Mouse (Mus musculus): Measurements from ENCODE around the gene Pex13. TPM values are rescaled to one million over a fixed set of nuclear protein-coding genes. Genes with fewer than 3 reads are reported as not detected.

Gene Pex13
- polyA plus RNA-seq, 1 experiment from 2014 or later: 24.5 TPM

- Histone ChIP-seq H3K27ac (ENCODE audit: low read length) (no peak overlapping the region), H3K4me1 (ENCODE audit: insufficient read depth, low read length) (no peaks in the 10 kb centered on the region), H3K9ac (replicated peaks; ENCODE audit: low read length) (no peak overlapping the region), H3K36me3 (ENCODE audit: insufficient read depth, low read length) (peaks cover 10% of the 10 kb centered on the region), H3K4me2 (replicated peaks; ENCODE audit: low read depth, low read length) (no peak overlapping the region), H3K9me3 (ENCODE audit: low read length) (no peaks in the 10 kb centered on the region), H3K27me3 (ENCODE audit: insufficient read depth, low read length) (no peaks in the 10 kb centered on the region), H3K4me3 (ENCODE audit: low read length) (no peak overlapping the region)
- no peak for ATAC-seq (ENCODE audit: low FRiP score, low TSS enrichment)
- WGBS: 88% methylated on average over 5 of the region's 5 CpGs
Measured at GRCm38 (mm10) chr11:23686671-23687070, 20.9 kb upstream of the Pex13 start.

- WGBS: 87% methylated on average over 5 of the region's 5 CpGs
- no peak overlapping the region for H3K9ac ChIP-seq (replicated peaks; ENCODE audit: low read length)
- peaks cover 28% of the 10 kb centered on the region for H3K36me3 ChIP-seq (ENCODE audit: insufficient read depth, low read length)
Measured at GRCm38 (mm10) chr11:23682561-23682960, 16.8 kb upstream of the Pex13 start.

GRCm38 (mm10) chr11:23680435-23680950 lies 14.7 kb upstream of the Pex13 start:
- peaks cover 42% of the 10 kb centered on the region for H3K36me3 ChIP-seq (ENCODE audit: insufficient read depth, low read length)
- H3K4me1 ChIP-seq (ENCODE audit: insufficient read depth, low read length): no peaks in the 10 kb centered on the region
- H3K9ac ChIP-seq (replicated peaks; ENCODE audit: low read length): no peak overlapping the region
- no peak overlapping the region for H3K27ac ChIP-seq (ENCODE audit: low read length)
- H3K4me3 ChIP-seq (ENCODE audit: low read length): no peak overlapping the region
- no peaks in the 10 kb centered on the region for H3K9me3 ChIP-seq (ENCODE audit: low read length)
- no peaks in the 10 kb centered on the region for H3K27me3 ChIP-seq (ENCODE audit: insufficient read depth, low read length)
- ATAC-seq (ENCODE audit: low FRiP score, low TSS enrichment): no peak
- no peak overlapping the region for H3K4me2 ChIP-seq (replicated peaks; ENCODE audit: low read depth, low read length)
- 95% methylated on average over 6 of the region's 6 CpGs for WGBS

More at GRCm38 (mm10) chr11:23682561-23682960, 16.8 kb upstream of the Pex13 start:
- Histone ChIP-seq H3K4me3 (ENCODE audit: low read length) (no peak overlapping the region), H3K4me2 (replicated peaks; ENCODE audit: low read depth, low read length) (no peak overlapping the region), H3K4me1 (ENCODE audit: insufficient read depth, low read length) (no peaks in the 10 kb centered on the region), H3K27ac (ENCODE audit: low read length) (no peak overlapping the region), H3K27me3 (ENCODE audit: insufficient read depth, low read length) (no peaks in the 10 kb centered on the region), H3K9me3 (ENCODE audit: low read length) (no peaks in the 10 kb centered on the region)
- no peak for ATAC-seq (ENCODE audit: low FRiP score, low TSS enrichment)

- Histone ChIP-seq H3K9ac (replicated peaks; ENCODE audit: low read length) (no peak overlapping the region), H3K4me1 (ENCODE audit: insufficient read depth, low read length) (no peaks in the 10 kb centered on the region), H3K36me3 (ENCODE audit: insufficient read depth, low read length) (peaks cover 45% of the 10 kb centered on the region), H3K4me2 (replicated peaks; ENCODE audit: low read depth, low read length) (no peak overlapping the region), H3K27me3 (ENCODE audit: insufficient read depth, low read length) (no peaks in the 10 kb centered on the region), H3K27ac (ENCODE audit: low read length) (no peak overlapping the region), H3K9me3 (ENCODE audit: low read length) (no peaks in the 10 kb centered on the region), H3K4me3 (ENCODE audit: low read length) (no peak overlapping the region)
- 46% methylated on average over 3 of the region's 3 CpGs for WGBS
- ATAC-seq (ENCODE audit: low FRiP score, low TSS enrichment): 0 out of 2 replicates have a peak, but pooled peaks have one; percentile 31
Measured at GRCm38 (mm10) chr11:23679044-23679642, 13.4 kb upstream of the Pex13 start.

- Histone ChIP-seq H3K4me3 (ENCODE audit: low read length) (no peak overlapping the region), H3K9me3 (ENCODE audit: low read length) (no peaks in the 10 kb centered on the region), H3K4me1 (ENCODE audit: insufficient read depth, low read length) (no peaks in the 10 kb centered on the region), H3K27me3 (ENCODE audit: insufficient read depth, low read length) (no peaks in the 10 kb centered on the region), H3K4me2 (replicated peaks; ENCODE audit: low read depth, low read length) (no peak overlapping the region), H3K9ac (replicated peaks; ENCODE audit: low read length) (no peak overlapping the region), H3K27ac (ENCODE audit: low read length) (no peak overlapping the region), H3K36me3 (ENCODE audit: insufficient read depth, low read length) (peaks cover 47% of the 10 kb centered on the region)
- no peak for ATAC-seq (ENCODE audit: low FRiP score, low TSS enrichment)
- WGBS: 89% methylated on average over 5 of the region's 5 CpGs
Measured at GRCm38 (mm10) chr11:23676100-23676499, 10.3 kb upstream of the Pex13 start.

- H3K4me3 ChIP-seq (ENCODE audit: low read length): no peak overlapping the region
- peaks cover 32% of the 10 kb centered on the region for H3K36me3 ChIP-seq (ENCODE audit: insufficient read depth, low read length)
- WGBS: 72% methylated on average over 4 of the region's 4 CpGs
- no peak overlapping the region for H3K27ac ChIP-seq (ENCODE audit: low read length)
- H3K9me3 ChIP-seq (ENCODE audit: low read length): no peaks in the 10 kb centered on the region
- H3K9ac ChIP-seq (replicated peaks; ENCODE audit: low read length): no peak overlapping the region
- 0 out of 2 replicates have a peak, but pooled peaks cover 3% of the 10 kb centered on the region for H3K4me1 ChIP-seq (ENCODE audit: insufficient read depth, low read length)
- H3K27me3 ChIP-seq (ENCODE audit: insufficient read depth, low read length): no peaks in the 10 kb centered on the region
- no peak overlapping the region for H3K4me2 ChIP-seq (replicated peaks; ENCODE audit: low read depth, low read length)
- no peak for ATAC-seq (ENCODE audit: low FRiP score, low TSS enrichment)
Measured at GRCm38 (mm10) chr11:23672256-23672749, 6.5 kb upstream of the Pex13 start.

GRCm38 (mm10) chr11:23667128-23667527 lies 1.4 kb upstream of the Pex13 start:
- Histone ChIP-seq H3K36me3 (ENCODE audit: insufficient read depth, low read length) (0 out of 2 replicates have a peak, but pooled peaks cover 4% of the 10 kb centered on the region), H3K9me3 (ENCODE audit: low read length) (no peaks in the 10 kb centered on the region), H3K9ac (replicated peaks; ENCODE audit: low read length) (no peak overlapping the region), H3K4me1 (ENCODE audit: insufficient read depth, low read length) (peaks cover 11% of the 10 kb centered on the region), H3K27ac (ENCODE audit: low read length) (no peak overlapping the region), H3K4me3 (ENCODE audit: low read length) (peak overlapping the region; percentile 69), H3K4me2 (replicated peaks; ENCODE audit: low read depth, low read length) (peak overlapping the region; percentile 74), H3K27me3 (ENCODE audit: insufficient read depth, low read length) (no peaks in the 10 kb centered on the region)
- ATAC-seq (ENCODE audit: low FRiP score, low TSS enrichment): no peak
- WGBS: 29% methylated on average over 3 of the region's 3 CpGs

GRCm38 (mm10) chr11:23666526-23666925 lies 767 bp upstream of the Pex13 start:
- Histone ChIP-seq H3K36me3 (ENCODE audit: insufficient read depth, low read length) (0 out of 2 replicates have a peak, but pooled peaks cover 4% of the 10 kb centered on the region), H3K4me2 (replicated peaks; ENCODE audit: low read depth, low read length) (peak overlapping the region; percentile 74), H3K4me1 (ENCODE audit: insufficient read depth, low read length) (peaks cover 11% of the 10 kb centered on the region), H3K9me3 (ENCODE audit: low read length) (no peaks in the 10 kb centered on the region), H3K4me3 (ENCODE audit: low read length) (peak overlapping the region; percentile 69), H3K27me3 (ENCODE audit: insufficient read depth, low read length) (no peaks in the 10 kb centered on the region), H3K9ac (replicated peaks; ENCODE audit: low read length) (peak overlapping the region; percentile 85), H3K27ac (ENCODE audit: low read length) (peak overlapping the region; percentile 95)
- WGBS: 6% methylated on average over 5 of the region's 5 CpGs
- no peak for ATAC-seq (ENCODE audit: low FRiP score, low TSS enrichment)

GRCm38 (mm10) chr11:23665311-23665786 lies 410 bp downstream of the Pex13 start, which contains the start of gene Pus10:
Gene Pus10 (plus strand): TSS chr11:23665674.
- no peaks in the 10 kb centered on the region for H3K27me3 ChIP-seq (ENCODE audit: insufficient read depth, low read length)
- whole genome bisulfite sequencing: under 1% methylated on average over 39 of the region's 40 CpGs
- ATAC-seq (ENCODE audit: low FRiP score, low TSS enrichment): no peak; the same call in 1 of the 2 replicates
- peaks cover 18% of the 10 kb centered on the region for H3K4me1 ChIP-seq (ENCODE audit: insufficient read depth, low read length)
- peak within 1 kb of the TSS; percentile 69 for H3K4me3 ChIP-seq (ENCODE audit: low read length)
- 0 out of 2 replicates have a peak, but pooled peaks cover 4% of the 10 kb centered on the region for H3K36me3 ChIP-seq (ENCODE audit: insufficient read depth, low read length)
- peak within 1 kb of the TSS; percentile 74 for H3K4me2 ChIP-seq (replicated peaks; ENCODE audit: low read depth, low read length)
- H3K27ac ChIP-seq (ENCODE audit: low read length): peak within 1 kb of the TSS; percentile 95
- H3K9me3 ChIP-seq (ENCODE audit: low read length): no peaks in the 10 kb centered on the region
- H3K9ac ChIP-seq (replicated peaks; ENCODE audit: low read length): peak within 1 kb of the TSS; percentile 85

GRCm38 (mm10) chr11:23664232-23664631 lies 1.5 kb downstream of the Pex13 start:
- H3K9ac ChIP-seq (replicated peaks; ENCODE audit: low read length): no peak overlapping the region
- H3K9me3 ChIP-seq (ENCODE audit: low read length): no peaks in the 10 kb centered on the region
- no peaks in the 10 kb centered on the region for H3K27me3 ChIP-seq (ENCODE audit: insufficient read depth, low read length)
- H3K4me3 ChIP-seq (ENCODE audit: low read length): no peak overlapping the region
- H3K36me3 ChIP-seq (ENCODE audit: insufficient read depth, low read length): 0 out of 2 replicates have a peak, but pooled peaks cover 4% of the 10 kb centered on the region
- no peak overlapping the region for H3K27ac ChIP-seq (ENCODE audit: low read length)
- peaks cover 19% of the 10 kb centered on the region for H3K4me1 ChIP-seq (ENCODE audit: insufficient read depth, low read length)
- ATAC-seq (ENCODE audit: low FRiP score, low TSS enrichment): no peak
- H3K4me2 ChIP-seq (replicated peaks; ENCODE audit: low read depth, low read length): no peak overlapping the region
